Mouse (Mus musculus): ENCODE results near the gene Tubb4b.

Gene Tubb4b

GRCm38 (mm10) chr2:25224492-25224765 lies at the start of gene Tubb4b:
Tubb4b (minus strand) TSS chr2:25224702.
- Histone ChIP-seq H3K27me3 (ENCODE audit: control insufficient read depth, insufficient read depth, low read length, poor library complexity, severe bottlenecking) (no peaks in the 10 kb centered on the region), H3K36me3 (ENCODE audit: control insufficient read depth, insufficient read depth, low read length, poor library complexity, severe bottlenecking) (no peaks in the 10 kb centered on the region; the same call in 1 of the 2 replicates)
- no peak for DNase-seq (ENCODE audit: low read depth, low spot score)

GRCm38 (mm10) chr2:25273010-25273409 lies 48.5 kb upstream of the Tubb4b start:
- Histone ChIP-seq H3K36me3 (ENCODE audit: control insufficient read depth, insufficient read depth, low read length, poor library complexity, severe bottlenecking) (peaks cover 8% of the 10 kb centered on the region), H3K27me3 (ENCODE audit: control insufficient read depth, insufficient read depth, low read length, poor library complexity, severe bottlenecking) (no peaks in the 10 kb centered on the region)
- no peak for DNase-seq (ENCODE audit: low read depth, low spot score)

- no peak for DNase-seq (ENCODE audit: low read depth, low spot score)
- H3K27me3 ChIP-seq (ENCODE audit: control insufficient read depth, insufficient read depth, low read length, poor library complexity, severe bottlenecking): no peaks in the 10 kb centered on the region
- peaks cover 8% of the 10 kb centered on the region for H3K36me3 ChIP-seq (ENCODE audit: control insufficient read depth, insufficient read depth, low read length, poor library complexity, severe bottlenecking)
These were observed 48.0 kb upstream of the Tubb4b start for GRCm38 (mm10) chr2:25272515-25272914.

GRCm38 (mm10) chr2:25271827-25272511 lies 47.5 kb upstream of the Tubb4b start, which contains the start of the genes Ssna1 and Anapc2:
Ssna1 (minus strand) TSS chr2:25272438.
Anapc2 (plus strand) TSS chr2:25272478.
- DNase-seq (ENCODE audit: low read depth, low spot score): peak; percentile 98
- Histone ChIP-seq H3K36me3 (ENCODE audit: control insufficient read depth, insufficient read depth, low read length, poor library complexity, severe bottlenecking) (peaks cover 8% of the 10 kb centered on the region), H3K27me3 (ENCODE audit: control insufficient read depth, insufficient read depth, low read length, poor library complexity, severe bottlenecking) (no peaks in the 10 kb centered on the region)

- H3K27me3 ChIP-seq (ENCODE audit: control insufficient read depth, insufficient read depth, low read length, poor library complexity, severe bottlenecking): no peaks in the 10 kb centered on the region
- no peak for DNase-seq (ENCODE audit: low read depth, low spot score)
- H3K36me3 ChIP-seq (ENCODE audit: control insufficient read depth, insufficient read depth, low read length, poor library complexity, severe bottlenecking): peaks cover 2% of the 10 kb centered on the region
These were observed 43.3 kb upstream of the Tubb4b start for GRCm38 (mm10) chr2:25267746-25268309.

- no peak for DNase-seq (ENCODE audit: low read depth, low spot score)
These were observed 42.7 kb upstream of the Tubb4b start for GRCm38 (mm10) chr2:25267241-25267640.

GRCm38 (mm10) chr2:25266720-25267119 lies 42.2 kb upstream of the Tubb4b start:
- no peaks in the 10 kb centered on the region for H3K27me3 ChIP-seq (ENCODE audit: control insufficient read depth, insufficient read depth, low read length, poor library complexity, severe bottlenecking)
- peaks cover 2% of the 10 kb centered on the region for H3K36me3 ChIP-seq (ENCODE audit: control insufficient read depth, insufficient read depth, low read length, poor library complexity, severe bottlenecking)
- no peak for DNase-seq (ENCODE audit: low read depth, low spot score)

More at GRCm38 (mm10) chr2:25267241-25267640, 42.7 kb upstream of the Tubb4b start:
- Histone ChIP-seq H3K36me3 (ENCODE audit: control insufficient read depth, insufficient read depth, low read length, poor library complexity, severe bottlenecking) (peaks cover 2% of the 10 kb centered on the region), H3K27me3 (ENCODE audit: control insufficient read depth, insufficient read depth, low read length, poor library complexity, severe bottlenecking) (no peaks in the 10 kb centered on the region)

GRCm38 (mm10) chr2:25265897-25266656 lies 41.6 kb upstream of the Tubb4b start:
- H3K27me3 ChIP-seq (ENCODE audit: control insufficient read depth, insufficient read depth, low read length, poor library complexity, severe bottlenecking): no peaks in the 10 kb centered on the region
- peaks cover 2% of the 10 kb centered on the region for H3K36me3 ChIP-seq (ENCODE audit: control insufficient read depth, insufficient read depth, low read length, poor library complexity, severe bottlenecking)
- peak; percentile 31 for DNase-seq (ENCODE audit: low read depth, low spot score)

GRCm38 (mm10) chr2:25264851-25265250 lies 40.3 kb upstream of the Tubb4b start:
- H3K27me3 ChIP-seq (ENCODE audit: control insufficient read depth, insufficient read depth, low read length, poor library complexity, severe bottlenecking): no peaks in the 10 kb centered on the region
- no peak for DNase-seq (ENCODE audit: low read depth, low spot score)
- H3K36me3 ChIP-seq (ENCODE audit: control insufficient read depth, insufficient read depth, low read length, poor library complexity, severe bottlenecking): no peaks in the 10 kb centered on the region; the same call in 1 of the 2 replicates

GRCm38 (mm10) chr2:25264286-25264660 lies 39.8 kb upstream of the Tubb4b start:
- Histone ChIP-seq H3K27me3 (ENCODE audit: control insufficient read depth, insufficient read depth, low read length, poor library complexity, severe bottlenecking) (no peaks in the 10 kb centered on the region), H3K36me3 (ENCODE audit: control insufficient read depth, insufficient read depth, low read length, poor library complexity, severe bottlenecking) (no peaks in the 10 kb centered on the region; the same call in 1 of the 2 replicates)
- DNase-seq (ENCODE audit: low read depth, low spot score): no peak

- DNase-seq (ENCODE audit: low read depth, low spot score): no peak
- no peaks in the 10 kb centered on the region; the same call in 1 of the 2 replicates for H3K36me3 ChIP-seq (ENCODE audit: control insufficient read depth, insufficient read depth, low read length, poor library complexity, severe bottlenecking)
These were observed 39.3 kb upstream of the Tubb4b start for GRCm38 (mm10) chr2:25263623-25264285.

GRCm38 (mm10) chr2:25262795-25263622 lies 38.5 kb upstream of the Tubb4b start:
- no peaks in the 10 kb centered on the region for H3K36me3 ChIP-seq (ENCODE audit: control insufficient read depth, insufficient read depth, low read length, poor library complexity, severe bottlenecking)
- peak; percentile 59 for DNase-seq (ENCODE audit: low read depth, low spot score)
- no peaks in the 10 kb centered on the region for H3K27me3 ChIP-seq (ENCODE audit: control insufficient read depth, insufficient read depth, low read length, poor library complexity, severe bottlenecking)

More at GRCm38 (mm10) chr2:25263623-25264285, 39.3 kb upstream of the Tubb4b start:
- H3K27me3 ChIP-seq (ENCODE audit: control insufficient read depth, insufficient read depth, low read length, poor library complexity, severe bottlenecking): no peaks in the 10 kb centered on the region

GRCm38 (mm10) chr2:25262291-25262767 lies 37.8 kb upstream of the Tubb4b start, which contains the start of gene Tprn:
Tprn (plus strand) TSS chr2:25262618.
- DNase-seq (ENCODE audit: low read depth, low spot score): peak; percentile 97
- Histone ChIP-seq H3K27me3 (ENCODE audit: control insufficient read depth, insufficient read depth, low read length, poor library complexity, severe bottlenecking) (no peaks in the 10 kb centered on the region), H3K36me3 (ENCODE audit: control insufficient read depth, insufficient read depth, low read length, poor library complexity, severe bottlenecking) (no peaks in the 10 kb centered on the region)

GRCm38 (mm10) chr2:25261870-25262269 lies 37.4 kb upstream of the Tubb4b start:
- Histone ChIP-seq H3K36me3 (ENCODE audit: control insufficient read depth, insufficient read depth, low read length, poor library complexity, severe bottlenecking) (no peaks in the 10 kb centered on the region), H3K27me3 (ENCODE audit: control insufficient read depth, insufficient read depth, low read length, poor library complexity, severe bottlenecking) (no peaks in the 10 kb centered on the region)
- no peak for DNase-seq (ENCODE audit: low read depth, low spot score)

Data from splenic B cell, adult 2 months (primary cell).